Mouse (Mus musculus) brain, adult 2 months (tissue): ENCODE measurements around the gene Efnb3.

Experiments used
- DNase-seq: peaks from one replicate; pipeline ENCODE4 v3.0.0; 2011; ENCODE audit warnings: low read depth, low spot score

The Efnb3 gene

GRCm38 (mm10) chr11:69513840-69514239, 46.2 kb downstream of the Efnb3 start:
- peak; percentile 90 for DNase-seq

GRCm38 (mm10) chr11:69510796-69511496, 49.1 kb downstream of the Efnb3 start:
- DNase-seq: no peak
